Mouse (Mus musculus) lung, postnatal 0 days (tissue): ENCODE measurements at regions not wholly inside any gene's neighbourhood (a gene's known extent, or its start where the extent isn't known, plus 50 kb on each side); places are given as distances from the start of the nearest gene placed in this dataset.

Experiments used
- CTCF ChIP-seq: IDR thresholded peaks from 2 replicates; pipeline ENCODE4 v1.5.1; 2016; ENCODE audit warnings: antibody characterized with exemption, mild to moderate bottlenecking
- EP300 ChIP-seq: IDR thresholded peaks from 2 replicates; pipeline ENCODE4 v1.6.1; 2016; ENCODE audit warnings: antibody characterized with exemption, mild to moderate bottlenecking, control low read depth

- no peak for TF ChIP-seq CTCF
- no peak for TF ChIP-seq EP300
These were observed 283.8 kb downstream of the Tox3 start for GRCm38 (mm10) chr8:90064381-90064780.
